Mouse (Mus musculus): ENCODE measurements around the gene Mfap1b. TPM values are rescaled to one million over a fixed set of nuclear protein-coding genes. Genes with fewer than 3 reads are reported as not detected.

Mfap1b gene
- total and polyA plus RNA-seq, 3 experiments, result 15.6 to 29.7 (median 24.3) TPM

- Histone ChIP-seq H3K4me3 (replicated peaks in 1 of 3; ENCODE audit: low read depth in 2 of 3, low read length in 2 of 3, poor library complexity in 1 of 3) (peak overlapping the region; percentile 54 to 73 (median 58)), H3K36me3 (replicated peaks in 1 of 2; ENCODE audit: control insufficient read depth in 1 of 2, insufficient read depth in 1 of 2, low read length in 1 of 2) (peaks cover 4 to 24% of the 10 kb centered on the region in 2 experiments), H3K9ac (ENCODE audit: insufficient read depth, low read depth) (peak overlapping the region; percentile 79; the same call in 1 of the 2 replicates), H3K4me1 (ENCODE audit: control insufficient read depth in 1 of 2, insufficient read depth in 2 of 2) (peaks cover 5 to 30% of the 10 kb centered on the region in 2 experiments), H3K9me3 (replicated peaks; ENCODE audit: low read length) (no peaks in the 10 kb centered on the region), H3K4me2 (ENCODE audit: insufficient read depth, low read depth, poor library complexity, severe bottlenecking) (peak overlapping the region; percentile 99), H3K79me2 (replicated peaks; ENCODE audit: control insufficient read depth, extremely low read depth, insufficient read depth, poor library complexity, severe bottlenecking) (peaks cover 7% of the 10 kb centered on the region), H3K27ac (ENCODE audit: insufficient read depth, low read depth) (no peak overlapping the region), H3K27me3 (replicated peaks) (peaks cover 38% of the 10 kb centered on the region)
- in situ Hi-C loops (cut with MboI; ENCODE audit: low pct_ligation_motif_present, low pct_unique_long_range_greater_than_20kb, low sequenced_read_pairs) (no loop called here), dilution Hi-C loops (cut with MboI; ENCODE audit: extremely low pct_ligation_motif_present, extremely low pct_unique_long_range_greater_than_20kb, low sequenced_read_pairs) (no loop called here)
- DNase-seq (ENCODE audit: extremely low read depth), result no peak
- TF ChIP-seq HCFC1 (IDR thresholded peaks at IDR 0.05; ENCODE audit: low read depth, low read length), result no peak
- peak in 1 of 2 experiments; percentile 44; a peak in 2 of 4 replicates for TF ChIP-seq CTCF (conservative IDR thresholded peaks at IDR 0.05 in 1 of 2, IDR thresholded peaks at IDR 0.05 in 1 of 2; ENCODE audit: low read depth in 2 of 2, low read length in 2 of 2)
- 0 out of 2 replicates have a peak, but pooled peaks have one; percentile 10 for TF ChIP-seq MEF2A (IDR thresholded peaks at IDR 0.05; ENCODE audit: borderline replicate concordance, low read depth, low read length)
These were observed 25.7 kb downstream of the Mfap1b start for GRCm38 (mm10) chr2:121448136-121448535.

- H3K79me2 ChIP-seq (replicated peaks; ENCODE audit: control insufficient read depth, extremely low read depth, insufficient read depth, poor library complexity, severe bottlenecking), result peaks cover 7% of the 10 kb centered on the region
- no peaks in the 10 kb centered on the region for H3K9me3 ChIP-seq (replicated peaks; ENCODE audit: low read length)
- no peak overlapping the region for H3K4me2 ChIP-seq (ENCODE audit: insufficient read depth, low read depth, poor library complexity, severe bottlenecking)
- no peak for DNase-seq (ENCODE audit: extremely low read depth)
- no peak overlapping the region for H3K4me3 ChIP-seq (replicated peaks in 1 of 3; ENCODE audit: low read depth in 2 of 3, low read length in 2 of 3, poor library complexity in 1 of 3)
- peaks cover 38% of the 10 kb centered on the region for H3K27me3 ChIP-seq (replicated peaks)
- peaks cover 0 to 12% of the 10 kb centered on the region in 2 experiments for H3K36me3 ChIP-seq (replicated peaks in 1 of 2; ENCODE audit: control insufficient read depth in 1 of 2, insufficient read depth in 1 of 2, low read length in 1 of 2)
- in situ Hi-C loops (cut with MboI; ENCODE audit: low pct_ligation_motif_present, low pct_unique_long_range_greater_than_20kb, low sequenced_read_pairs) (no loop called here), dilution Hi-C loops (cut with MboI; ENCODE audit: extremely low pct_ligation_motif_present, extremely low pct_unique_long_range_greater_than_20kb, low sequenced_read_pairs) (no loop called here)
- no peak overlapping the region for H3K27ac ChIP-seq (ENCODE audit: insufficient read depth, low read depth)
- peaks cover 8 to 37% of the 10 kb centered on the region in 2 experiments for H3K4me1 ChIP-seq (ENCODE audit: control insufficient read depth in 1 of 2, insufficient read depth in 2 of 2)
- no peak overlapping the region for H3K9ac ChIP-seq (ENCODE audit: insufficient read depth, low read depth)
- TF ChIP-seq TCF12 (IDR thresholded peaks at IDR 0.05; ENCODE audit: low read depth, low read length) (no peak), MAX (IDR thresholded peaks at IDR 0.05; ENCODE audit: low read length) (no peak), BHLHE40 (IDR thresholded peaks at IDR 0.05; ENCODE audit: low read depth, low read length) (no peak), IRF4 (IDR thresholded peaks at IDR 0.05; ENCODE audit: low read depth, low read length) (no peak), MEF2A (IDR thresholded peaks at IDR 0.05; ENCODE audit: borderline replicate concordance, low read depth, low read length) (no peak), KAT2A (IDR thresholded peaks at IDR 0.05; ENCODE audit: insufficient replicate concordance, low read length) (no peak), CTCF (conservative IDR thresholded peaks at IDR 0.05 in 1 of 2, IDR thresholded peaks at IDR 0.05 in 1 of 2; ENCODE audit: low read depth in 2 of 2, low read length in 2 of 2) (no peak), ZNF384 (IDR thresholded peaks at IDR 0.05; ENCODE audit: low read depth, low read length) (no peak), JUN (IDR thresholded peaks at IDR 0.05; ENCODE audit: insufficient read depth, low read depth, low read length) (no peak), POLR2A (IDR thresholded peaks at IDR 0.05; ENCODE audit: low read depth, low read length) (no peak), EP300 (IDR thresholded peaks at IDR 0.05; ENCODE audit: low read length) (no peak)
These were observed 26.9 kb downstream of the Mfap1b start for GRCm38 (mm10) chr2:121447006-121447405.

GRCm38 (mm10) chr2:121446506-121446905, 27.4 kb downstream of the Mfap1b start:
- Histone ChIP-seq H3K4me1 (ENCODE audit: control insufficient read depth in 1 of 2, insufficient read depth in 2 of 2) (peaks cover 11 to 40% of the 10 kb centered on the region in 2 experiments), H3K27me3 (replicated peaks) (peaks cover 38% of the 10 kb centered on the region), H3K27ac (ENCODE audit: insufficient read depth, low read depth) (no peak overlapping the region), H3K9me3 (replicated peaks; ENCODE audit: low read length) (no peaks in the 10 kb centered on the region), H3K4me2 (ENCODE audit: insufficient read depth, low read depth, poor library complexity, severe bottlenecking) (no peak overlapping the region), H3K4me3 (replicated peaks in 1 of 3; ENCODE audit: low read depth in 2 of 3, low read length in 2 of 3, poor library complexity in 1 of 3) (no peak overlapping the region), H3K36me3 (replicated peaks in 1 of 2; ENCODE audit: control insufficient read depth in 1 of 2, insufficient read depth in 1 of 2, low read length in 1 of 2) (peaks cover 0 to 10% of the 10 kb centered on the region in 2 experiments), H3K9ac (ENCODE audit: insufficient read depth, low read depth) (no peak overlapping the region), H3K79me2 (replicated peaks; ENCODE audit: control insufficient read depth, extremely low read depth, insufficient read depth, poor library complexity, severe bottlenecking) (peaks cover 7% of the 10 kb centered on the region)
- no peak for TF ChIP-seq BHLHE40 (IDR thresholded peaks at IDR 0.05; ENCODE audit: low read depth, low read length)
- no peak for TF ChIP-seq MAZ (IDR thresholded peaks at IDR 0.05; ENCODE audit: low read depth, low read length)
- no peak for TF ChIP-seq UBTF (IDR thresholded peaks at IDR 0.05; ENCODE audit: low read depth, low read length)
- no peak for TF ChIP-seq CTCF (conservative IDR thresholded peaks at IDR 0.05 in 1 of 2, IDR thresholded peaks at IDR 0.05 in 1 of 2; ENCODE audit: low read depth in 2 of 2, low read length in 2 of 2)
- no peak for TF ChIP-seq ZNF384 (IDR thresholded peaks at IDR 0.05; ENCODE audit: low read depth, low read length)
- TF ChIP-seq SMC3 (IDR thresholded peaks at IDR 0.05; ENCODE audit: low read depth, low read length), result no peak
- no peak for TF ChIP-seq USF2 (conservative IDR thresholded peaks at IDR 0.05; ENCODE audit: low read depth, low read length)
- no peak for TF ChIP-seq RAD21 (IDR thresholded peaks at IDR 0.05; ENCODE audit: low read depth, low read length)
- no peak for TF ChIP-seq IRF4 (IDR thresholded peaks at IDR 0.05; ENCODE audit: low read depth, low read length)
- dilution Hi-C loops (cut with MboI; ENCODE audit: extremely low pct_ligation_motif_present, extremely low pct_unique_long_range_greater_than_20kb, low sequenced_read_pairs) (no loop called here), in situ Hi-C loops (cut with MboI; ENCODE audit: low pct_ligation_motif_present, low pct_unique_long_range_greater_than_20kb, low sequenced_read_pairs) (no loop called here)
- DNase-seq (ENCODE audit: extremely low read depth), result no peak
